Mouse (Mus musculus): ENCODE results near the gene Olfr1020.

- TF ChIP-seq POLR2A (IDR thresholded peaks at IDR 0.05; ENCODE audit: borderline replicate concordance, extremely low read depth, low read depth, low read length) (no peak), CTCF (IDR thresholded peaks at IDR 0.05; ENCODE audit: insufficient read depth, low read length) (no peak)
Observed at GRCm38 (mm10) chr2:85868294-85868693, 21.5 kb downstream of the Olfr1020 start, which contains the start of gene Olfr1022.
